Mouse (Mus musculus) yolk sac, embryonic 10.5 days (tissue): ENCODE measurements around the gene Vnn1.

ENCODE experiments used
- DNase-seq: peaks from one replicate; pipeline ENCODE4 v3.0.0-alpha.2; 2017; ENCODE audit warnings: low spot score

Vnn1 gene

GRCm38 (mm10) chr10:23894601-23895349 lies at the start of gene Vnn1:
Vnn1 (plus strand) TSS chr10:23894688.
- no peak for DNase-seq

GRCm38 (mm10) chr10:23851228-23851912 lies 43.1 kb upstream of the Vnn1 start, which contains the start of gene Vnn3:
Vnn3 (plus strand) TSS chr10:23851462.
- no peak for DNase-seq

GRCm38 (mm10) chr10:23852096-23852495 lies 42.4 kb upstream of the Vnn1 start:
- DNase-seq: no peak

GRCm38 (mm10) chr10:23864362-23865312 lies 29.9 kb upstream of the Vnn1 start:
- no peak for DNase-seq

GRCm38 (mm10) chr10:23880695-23881094 lies 13.8 kb upstream of the Vnn1 start:
- no peak for DNase-seq

GRCm38 (mm10) chr10:23884910-23885309 lies 9.6 kb upstream of the Vnn1 start:
- DNase-seq: no peak

GRCm38 (mm10) chr10:23886060-23886459 lies 8.4 kb upstream of the Vnn1 start:
- DNase-seq: no peak

- DNase-seq: no peak
Observed at GRCm38 (mm10) chr10:23892987-23893386, 1.5 kb upstream of the Vnn1 start.

GRCm38 (mm10) chr10:23895376-23895775 lies 888 bp downstream of the Vnn1 start:
- DNase-seq: no peak

- DNase-seq: no peak
Observed at GRCm38 (mm10) chr10:23901119-23901518, 6.6 kb downstream of the Vnn1 start.

GRCm38 (mm10) chr10:23905661-23906060 lies 11.2 kb downstream of the Vnn1 start:
- no peak for DNase-seq

- DNase-seq: no peak
Observed at GRCm38 (mm10) chr10:23920056-23920455, 25.6 kb downstream of the Vnn1 start, which contains the start of gene Taar1. Taar1 (plus strand) TSS chr10:23920356.

GRCm38 (mm10) chr10:23922468-23922867 lies 28.0 kb downstream of the Vnn1 start:
- no peak for DNase-seq

GRCm38 (mm10) chr10:23923941-23924340 lies 29.5 kb downstream of the Vnn1 start:
- no peak for DNase-seq

GRCm38 (mm10) chr10:23937613-23938012 lies 43.1 kb downstream of the Vnn1 start:
- DNase-seq: no peak

- no peak for DNase-seq
Observed at GRCm38 (mm10) chr10:23938312-23938711, 43.8 kb downstream of the Vnn1 start, which contains the start of gene Taar2. Taar2 (plus strand) TSS chr10:23938572.

- DNase-seq: no peak
Observed at GRCm38 (mm10) chr10:23942465-23942864, 48.0 kb downstream of the Vnn1 start.

GRCm38 (mm10) chr10:23948026-23948425 lies 53.5 kb downstream of the Vnn1 start:
- DNase-seq: no peak

- no peak for DNase-seq
Observed at GRCm38 (mm10) chr10:23949508-23950005, 55.1 kb downstream of the Vnn1 start, which contains the start of gene Taar3. Taar3 (plus strand) TSS chr10:23949558.

GRCm38 (mm10) chr10:23951714-23952113 lies 57.2 kb downstream of the Vnn1 start:
- no peak for DNase-seq
